In the genomic region with DNA sequence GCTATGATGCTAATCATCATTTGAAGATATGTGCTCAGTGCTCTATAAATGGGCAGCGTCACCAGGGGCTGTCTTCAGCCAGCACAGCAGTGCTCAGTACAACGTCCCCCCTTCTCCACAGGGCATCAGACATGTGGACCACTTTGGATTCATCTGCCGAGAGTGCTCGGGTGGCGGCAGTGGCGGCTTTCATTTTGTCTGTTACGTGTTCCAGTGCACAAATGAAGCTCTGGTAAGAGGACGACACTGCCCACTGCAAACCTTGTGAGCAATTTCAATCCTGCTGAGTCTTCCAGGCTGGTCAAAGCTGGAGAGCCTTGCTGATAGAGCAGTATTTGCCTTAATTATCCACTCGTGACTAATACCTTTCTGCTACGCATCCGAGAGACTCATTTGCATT, we compare ENCODE assay signal across 20 mouse cellular contexts.
DNase-seq lines count a peak whose midpoint lies in the region; ATAC-seq and TF ChIP-seq lines count a peak whose summit lies in the region.
"Had no signal": no experiment of that assay in that cellular context is flagged by ENCODE, and none has a peak within 500 bp of the region (broad histone marks: within the 10 kb centered on the region; RNA-seq: fewer than 3 reads in every experiment).

No protein-coding gene starts in this region.

- H3K4me1 ChIP-seq in hindbrain, embryonic 12.5 days: 0 out of 2 replicates have a peak, but pooled peaks cover 3% of the 10 kb centered on the region
- H3K4me1 ChIP-seq in hindbrain, embryonic 11.5 days (replicated peaks; ENCODE audit: control insufficient read depth, insufficient read depth, low read length): no peaks in the 10 kb centered on the region
- H3K4me1 ChIP-seq in hindbrain, embryonic 14.5 days (replicated peaks; ENCODE audit: control insufficient read depth, insufficient read depth, low read length): no peaks in the 10 kb centered on the region
- H3K4me1 ChIP-seq in intestine, postnatal 0 days (replicated peaks; ENCODE audit: control insufficient read depth, insufficient read depth, low read length): no peaks in the 10 kb centered on the region
- no peaks in the 10 kb centered on the region for H3K4me1 ChIP-seq in stomach, postnatal 0 days (replicated peaks; ENCODE audit: control insufficient read depth, insufficient read depth)
- H3K4me1 ChIP-seq: embryonic facial prominence, embryonic 15.5 days; limb, embryonic 10.5 days had no signal

- no peak for DNase-seq in hindbrain, embryonic 11.5 days (ENCODE audit: low spot score)
- DNase-seq in brain, embryonic 14.5 days (ENCODE audit: low read depth): peak; percentile 53
- DNase-seq in hindbrain, embryonic 14.5 days (ENCODE audit: low spot score): no peak
- DNase-seq in MN1 (ENCODE audit: low spot score): no peak
- no peak for DNase-seq in stomach, postnatal 0 days (ENCODE audit: low spot score)
- DNase-seq: adrenal gland, postnatal 10 days; cerebellum, adult 8-10 months; heart, postnatal 10 days; kidney, postnatal 10 days; liver; right cerebral cortex, postnatal 25 days; thymus, postnatal 25 days had no signal

- H3K36me3 ChIP-seq in hindbrain, embryonic 12.5 days: peaks cover 2% of the 10 kb centered on the region; the same call in 1 of the 2 replicates
- H3K36me3 ChIP-seq in hindbrain, embryonic 11.5 days (ENCODE audit: control insufficient read depth, insufficient read depth, low read length): no peaks in the 10 kb centered on the region
- no peaks in the 10 kb centered on the region for H3K36me3 ChIP-seq in hindbrain, embryonic 14.5 days (replicated peaks; ENCODE audit: control insufficient read depth, insufficient read depth)
- peaks cover 7% of the 10 kb centered on the region for H3K36me3 ChIP-seq in intestine, postnatal 0 days (ENCODE audit: control insufficient read depth, insufficient read depth)
- H3K36me3 ChIP-seq in stomach, postnatal 0 days (ENCODE audit: control insufficient read depth, insufficient read depth, low read length): no peaks in the 10 kb centered on the region; the same call in 1 of the 2 replicates
- H3K36me3 ChIP-seq: embryonic facial prominence, embryonic 15.5 days had no signal

- no peak overlapping the region for H3K4me3 ChIP-seq in hindbrain, embryonic 12.5 days
- no peak overlapping the region for H3K4me3 ChIP-seq in hindbrain, embryonic 11.5 days (ENCODE audit: low read depth, low read length)
- no peak overlapping the region for H3K4me3 ChIP-seq in hindbrain, embryonic 14.5 days (replicated peaks; ENCODE audit: low read length)
- H3K4me3 ChIP-seq in intestine, postnatal 0 days (ENCODE audit: low read depth, low read length): no peak overlapping the region
- H3K4me3 ChIP-seq in stomach, postnatal 0 days (ENCODE audit: low read depth, low read length): no peak overlapping the region
- H3K4me3 ChIP-seq: embryonic facial prominence, embryonic 15.5 days; heart, embryonic 12.5 days; limb, embryonic 10.5 days; myocyte had no signal

- H3K27ac ChIP-seq in hindbrain, embryonic 12.5 days: no peak overlapping the region; the same call in 1 of the 2 replicates
- H3K27ac ChIP-seq in hindbrain, embryonic 11.5 days (ENCODE audit: low read depth, low read length): no peak overlapping the region
- 0 out of 2 replicates have a peak overlapping the region, but pooled peaks have one; percentile 29 for H3K27ac ChIP-seq in hindbrain, embryonic 14.5 days
- peak overlapping the region; percentile 86 for H3K27ac ChIP-seq in intestine, postnatal 0 days (ENCODE audit: low read depth, low read length)
- no peak overlapping the region for H3K27ac ChIP-seq in stomach, postnatal 0 days (replicated peaks)
- H3K27ac ChIP-seq: embryonic facial prominence, embryonic 15.5 days; limb, embryonic 10.5 days; macrophage had no signal

- TF ChIP-seq EP300 in stomach, postnatal 0 days (optimal IDR thresholded peaks at IDR 0.05): no peak

- H3K9me3 ChIP-seq in hindbrain, embryonic 12.5 days (replicated peaks): no peaks in the 10 kb centered on the region
- no peaks in the 10 kb centered on the region for H3K9me3 ChIP-seq in hindbrain, embryonic 11.5 days (ENCODE audit: control insufficient read depth, low read length)
- H3K9me3 ChIP-seq in hindbrain, embryonic 14.5 days (ENCODE audit: control insufficient read depth, low read length): no peaks in the 10 kb centered on the region
- H3K9me3 ChIP-seq in intestine, postnatal 0 days (ENCODE audit: control insufficient read depth): no peaks in the 10 kb centered on the region
- no peaks in the 10 kb centered on the region for H3K9me3 ChIP-seq in stomach, postnatal 0 days (ENCODE audit: control insufficient read depth, low read length)
- H3K9me3 ChIP-seq: embryonic facial prominence, embryonic 15.5 days; heart, embryonic 12.5 days; limb, embryonic 10.5 days had no signal

- no peaks in the 10 kb centered on the region for H3K27me3 ChIP-seq in hindbrain, embryonic 12.5 days
- H3K27me3 ChIP-seq in hindbrain, embryonic 11.5 days (ENCODE audit: control insufficient read depth, insufficient read depth, low read length): no peaks in the 10 kb centered on the region
- H3K27me3 ChIP-seq in hindbrain, embryonic 14.5 days (ENCODE audit: control insufficient read depth, insufficient read depth, low read length): no peaks in the 10 kb centered on the region
- no peaks in the 10 kb centered on the region for H3K27me3 ChIP-seq in intestine, postnatal 0 days (replicated peaks; ENCODE audit: control insufficient read depth, insufficient read depth, low read length)
- no peaks in the 10 kb centered on the region for H3K27me3 ChIP-seq in stomach, postnatal 0 days (ENCODE audit: control insufficient read depth, insufficient read depth, low read length)
- H3K27me3 ChIP-seq: embryonic facial prominence, embryonic 15.5 days; heart, embryonic 12.5 days had no signal

- H3K4me2 ChIP-seq in hindbrain, embryonic 12.5 days (replicated peaks): no peak overlapping the region
- no peak overlapping the region for H3K4me2 ChIP-seq in hindbrain, embryonic 11.5 days (replicated peaks; ENCODE audit: low read depth, low read length)
- H3K4me2 ChIP-seq in hindbrain, embryonic 14.5 days (replicated peaks): no peak overlapping the region
- no peak overlapping the region for H3K4me2 ChIP-seq in intestine, postnatal 0 days (replicated peaks; ENCODE audit: low read depth)
- H3K4me2 ChIP-seq in stomach, postnatal 0 days (replicated peaks; ENCODE audit: low read depth): no peak overlapping the region
- H3K4me2 ChIP-seq: embryonic facial prominence, embryonic 15.5 days; heart, embryonic 12.5 days had no signal

- no peak for TF ChIP-seq CTCF in brain, embryonic 14.5 days (IDR thresholded peaks at IDR 0.05; ENCODE audit: borderline replicate concordance, extremely low read depth, insufficient read depth, insufficient read length)
- TF ChIP-seq CTCF in intestine, postnatal 0 days (IDR thresholded peaks at IDR 0.05; ENCODE audit: low read depth): no peak
- no peak for TF ChIP-seq CTCF in stomach, postnatal 0 days (IDR thresholded peaks at IDR 0.05; ENCODE audit: low read depth)

- WGBS in hindbrain, embryonic 12.5 days: 76% methylated on average over 11 of the region's 11 CpGs
- 81% methylated on average over 11 of the region's 11 CpGs for WGBS in hindbrain, embryonic 11.5 days
- 57% methylated on average over 11 of the region's 11 CpGs for WGBS in hindbrain, embryonic 14.5 days
- 74% methylated on average over 11 of the region's 11 CpGs for WGBS in intestine, postnatal 0 days
- WGBS in stomach, postnatal 0 days: 90% methylated on average over 11 of the region's 11 CpGs

- ATAC-seq in hindbrain, embryonic 12.5 days (ENCODE audit: low FRiP score): peak; percentile 52
- ATAC-seq in hindbrain, embryonic 11.5 days (ENCODE audit: low FRiP score): no peak
- ATAC-seq in hindbrain, embryonic 14.5 days (ENCODE audit: low FRiP score): peak; percentile 43; the same call in 1 of the 2 replicates
- ATAC-seq in intestine, postnatal 0 days: 0 out of 2 replicates have a peak, but pooled peaks have one; percentile 17
- ATAC-seq in granulocyte monocyte progenitor cell, adult 5-6 weeks (replicated peaks; ENCODE audit: poor library complexity, severe bottlenecking): no peak
- no peak for ATAC-seq in stomach, postnatal 0 days (ENCODE audit: low FRiP score, low TSS enrichment)

- no peak overlapping the region for H3K9ac ChIP-seq in hindbrain, embryonic 12.5 days
- H3K9ac ChIP-seq in hindbrain, embryonic 11.5 days (ENCODE audit: low read depth, low read length): no peak overlapping the region
- no peak overlapping the region for H3K9ac ChIP-seq in hindbrain, embryonic 14.5 days
- H3K9ac ChIP-seq in intestine, postnatal 0 days (ENCODE audit: low read depth, low read length): peak overlapping the region; percentile 62; the same call in 1 of the 2 replicates
- H3K9ac ChIP-seq in stomach, postnatal 0 days (ENCODE audit: low read length): no peak overlapping the region
- H3K9ac ChIP-seq: embryonic facial prominence, embryonic 15.5 days; heart, embryonic 12.5 days had no signal

- no peak for TF ChIP-seq POLR2A in brain, embryonic 14.5 days (IDR thresholded peaks at IDR 0.05; ENCODE audit: borderline replicate concordance, extremely low read depth, insufficient read depth, insufficient read length, poor library complexity, severe bottlenecking)

Comparison
In these comparisons a context has a peak if more than half of its experiments do, and no peak if none do; other contexts are left out.
1. ATAC-seq: peak in hindbrain, embryonic 12.5 days (single experiment), hindbrain, embryonic 14.5 days (single experiment) and intestine, postnatal 0 days (single experiment); none in hindbrain, embryonic 11.5 days (single experiment), granulocyte monocyte progenitor cell, adult 5-6 weeks (single experiment) and stomach, postnatal 0 days (single experiment).
2. H3K27ac ChIP-seq: peak in hindbrain, embryonic 14.5 days (single experiment) and intestine, postnatal 0 days (single experiment); none in hindbrain, embryonic 12.5 days (single experiment), hindbrain, embryonic 11.5 days (single experiment) and stomach, postnatal 0 days (single experiment).